Mouse (Mus musculus): ENCODE measurements at regions not wholly inside any gene's neighbourhood (a gene's known extent, or its start where the extent isn't known, plus 50 kb on each side); places are given as distances from the start of the nearest gene placed in this dataset.

GRCm38 (mm10) chr2:128368534-128369273, 222.3 kb upstream of the Spdye4c start:
- no peak for DNase-seq (ENCODE audit: extremely low spot score, low spot score)

DNA sequence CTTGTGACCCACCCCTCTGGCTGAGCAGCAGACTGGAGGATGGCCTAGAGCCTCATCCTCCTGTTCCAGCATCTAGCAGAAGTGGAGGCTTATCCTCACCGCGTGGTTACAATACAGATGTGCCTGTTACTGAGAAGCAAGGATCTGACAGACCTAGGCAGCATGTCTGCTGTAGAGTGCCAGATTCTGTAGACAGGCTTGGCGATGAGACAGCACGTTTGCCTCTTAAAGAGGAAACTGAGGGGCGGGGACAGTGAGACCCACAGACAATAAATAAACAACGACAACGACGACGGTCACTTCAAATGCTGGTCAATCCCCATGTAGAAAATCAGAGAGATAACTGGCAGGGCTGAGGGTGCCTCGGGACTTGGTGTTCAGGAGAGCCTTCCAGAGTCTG, 220.2 kb upstream of the Spdye4c start:
- DNase-seq (ENCODE audit: extremely low spot score, low spot score) = no peak

- DNase-seq (ENCODE audit: extremely low spot score, low spot score) = no peak
Observed at GRCm38 (mm10) chr2:128372204-128372603, 218.8 kb upstream of the Spdye4c start.

- DNase-seq (ENCODE audit: extremely low spot score, low spot score) = no peak
Observed at GRCm38 (mm10) chr2:128373363-128374252, 217.4 kb upstream of the Spdye4c start.

DNA sequence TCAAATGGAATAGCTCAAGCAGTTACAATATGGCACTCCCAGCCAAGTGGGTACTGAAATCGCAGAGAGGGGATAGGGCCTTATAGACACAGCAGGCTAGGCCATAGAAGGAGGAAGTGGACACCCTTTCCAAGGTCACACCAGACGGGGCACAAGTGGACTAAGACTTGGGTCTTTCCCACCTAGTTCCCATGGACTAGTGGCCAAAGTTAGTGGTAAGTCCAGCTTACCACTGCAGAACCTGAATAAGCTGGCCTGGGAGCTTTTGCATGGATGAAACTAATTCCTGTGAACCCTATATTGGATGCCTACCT, 216.8 kb upstream of the Spdye4c start:
- DNase-seq (ENCODE audit: extremely low spot score, low spot score) = no peak

GRCm38 (mm10) chr2:128374926-128375325, 216.1 kb upstream of the Spdye4c start:
- DNase-seq (ENCODE audit: extremely low spot score, low spot score) = no peak

DNA sequence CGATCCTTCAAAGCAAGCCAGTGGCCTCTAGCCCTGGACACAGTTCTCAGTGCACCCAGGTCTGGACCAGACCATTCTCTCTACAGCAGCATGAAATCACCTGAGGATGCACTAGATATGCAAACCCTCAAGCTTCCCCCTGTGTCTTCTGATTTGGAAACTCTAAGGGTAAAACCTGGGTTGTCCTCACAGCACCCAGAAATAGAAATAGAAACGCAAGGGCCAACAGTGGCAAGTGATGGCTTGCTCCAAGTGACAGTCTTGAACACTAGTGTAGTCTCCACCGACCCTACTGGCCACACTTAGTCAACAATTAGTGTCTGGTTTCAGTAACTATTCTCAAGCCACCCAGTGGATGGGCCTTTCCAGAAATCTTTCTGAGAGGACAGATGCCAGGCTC, 215.2 kb upstream of the Spdye4c start:
- DNase-seq (ENCODE audit: extremely low spot score, low spot score) = no peak

DNA sequence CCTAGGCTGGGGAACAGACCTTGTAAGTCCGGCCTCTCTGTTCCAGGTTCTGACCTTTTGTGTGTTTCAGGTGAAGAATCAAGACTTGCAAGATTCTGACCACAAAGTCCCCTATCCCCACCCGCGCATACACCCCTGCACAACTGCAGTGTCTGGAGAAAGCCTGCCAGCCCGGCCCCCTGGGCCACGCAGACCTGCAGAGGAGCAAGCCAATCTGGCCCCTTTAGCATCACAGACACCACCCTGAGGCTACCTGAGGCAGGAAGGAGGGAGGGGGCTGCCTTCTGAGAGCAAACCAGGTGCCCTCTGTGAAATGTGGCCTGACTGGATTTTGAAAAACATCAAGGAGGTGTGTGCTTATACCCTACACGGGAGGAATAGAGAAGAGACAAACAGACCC, 213.8 kb upstream of the Spdye4c start:
- DNase-seq (ENCODE audit: extremely low spot score, low spot score) = no peak

- DNase-seq (ENCODE audit: extremely low spot score, low spot score) = no peak
Observed at GRCm38 (mm10) chr2:128377680-128378079, 213.3 kb upstream of the Spdye4c start.

GRCm38 (mm10) chr2:128378456-128378855, 212.6 kb upstream of the Spdye4c start:
- DNase-seq (ENCODE audit: extremely low spot score, low spot score) = no peak

- DNase-seq (ENCODE audit: extremely low spot score, low spot score) = no peak
Observed at GRCm38 (mm10) chr2:128379151-128379550, 211.9 kb upstream of the Spdye4c start.

DNA sequence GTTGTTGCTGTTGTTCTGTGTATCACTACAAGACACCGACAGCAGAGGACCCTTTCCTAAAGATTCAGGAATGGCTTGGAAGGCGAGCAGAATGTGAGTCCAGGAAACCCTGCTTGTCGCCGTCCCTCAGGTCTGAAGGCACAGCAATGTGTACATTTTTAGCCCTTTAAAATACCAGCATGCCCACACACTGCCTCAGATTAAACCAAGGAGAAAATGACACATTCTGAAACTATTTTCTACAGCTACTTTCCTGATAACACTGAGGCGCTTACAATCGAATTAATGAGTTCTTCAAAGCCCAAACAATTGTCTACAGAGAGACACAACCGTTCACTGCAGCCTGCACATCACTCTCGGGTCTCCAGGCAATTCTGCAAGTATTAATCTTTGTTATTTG, 211.5 kb upstream of the Spdye4c start:
- DNase-seq (ENCODE audit: extremely low spot score, low spot score) = no peak

GRCm38 (mm10) chr2:128380581-128380980, 210.4 kb upstream of the Spdye4c start:
- DNase-seq (ENCODE audit: extremely low spot score, low spot score) = no peak

GRCm38 (mm10) chr2:128381684-128382205, 209.3 kb upstream of the Spdye4c start:
- no peak for DNase-seq (ENCODE audit: extremely low spot score, low spot score)

- DNase-seq (ENCODE audit: extremely low spot score, low spot score) = no peak
Observed at GRCm38 (mm10) chr2:128382473-128382872, 208.5 kb upstream of the Spdye4c start.

DNA sequence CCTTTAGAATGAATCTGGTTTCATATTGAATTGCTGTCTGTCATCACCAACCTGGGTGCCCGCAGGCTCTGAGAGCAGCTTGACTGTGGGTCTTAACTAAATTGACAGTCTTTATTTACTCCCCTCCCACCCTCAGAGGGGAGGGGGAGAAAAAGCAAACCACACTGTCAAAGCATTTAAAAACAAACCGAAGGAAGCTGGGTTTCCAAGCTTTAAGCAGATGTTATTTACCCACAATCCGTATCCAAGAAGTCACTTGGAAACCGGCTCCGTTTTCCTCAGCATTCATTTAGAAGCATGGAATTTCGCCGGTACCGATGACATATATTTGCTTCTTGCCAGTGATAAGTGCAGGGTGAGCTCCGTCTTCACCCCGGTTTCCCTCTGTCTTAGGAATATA, 206.4 kb upstream of the Spdye4c start:
- DNase-seq (ENCODE audit: extremely low spot score, low spot score) = no peak

DNA sequence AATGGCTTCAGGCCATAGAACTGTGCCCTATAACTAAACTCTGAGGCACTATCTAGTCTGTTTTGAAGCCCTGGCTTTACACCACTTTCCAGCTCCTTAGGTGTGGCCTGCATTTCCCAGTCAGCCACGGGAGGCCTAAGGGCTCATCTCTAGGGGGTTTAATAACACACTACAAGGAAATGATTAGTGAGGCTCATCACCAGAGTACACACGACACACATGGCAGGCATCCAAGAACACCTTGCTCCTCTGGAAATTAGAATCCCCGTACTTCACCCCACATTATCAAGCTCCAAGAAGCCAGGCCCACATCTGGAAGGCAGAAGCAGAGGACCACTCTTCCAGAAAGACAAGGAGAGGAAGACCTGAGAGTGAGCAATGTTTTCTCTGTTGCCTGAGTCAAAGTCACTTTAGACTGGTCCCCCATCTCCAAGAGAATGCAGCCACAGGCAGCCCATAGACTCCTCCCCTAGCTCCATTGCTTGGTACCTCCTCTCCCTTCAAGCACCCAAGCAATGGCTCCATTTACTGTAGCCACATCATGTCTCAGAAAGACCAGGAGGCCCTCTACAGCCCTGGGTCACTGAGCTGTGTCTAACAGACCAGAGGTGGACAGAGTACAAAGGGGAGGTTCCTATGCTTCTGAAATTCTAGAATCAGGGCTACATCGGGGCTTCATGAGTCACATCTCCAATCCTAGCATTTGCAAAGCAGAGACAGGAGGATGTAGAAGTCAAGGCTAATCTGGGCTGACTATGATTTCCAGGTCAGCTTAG, 204.0 kb upstream of the Spdye4c start:
- no peak for DNase-seq (ENCODE audit: extremely low spot score, low spot score)

DNA sequence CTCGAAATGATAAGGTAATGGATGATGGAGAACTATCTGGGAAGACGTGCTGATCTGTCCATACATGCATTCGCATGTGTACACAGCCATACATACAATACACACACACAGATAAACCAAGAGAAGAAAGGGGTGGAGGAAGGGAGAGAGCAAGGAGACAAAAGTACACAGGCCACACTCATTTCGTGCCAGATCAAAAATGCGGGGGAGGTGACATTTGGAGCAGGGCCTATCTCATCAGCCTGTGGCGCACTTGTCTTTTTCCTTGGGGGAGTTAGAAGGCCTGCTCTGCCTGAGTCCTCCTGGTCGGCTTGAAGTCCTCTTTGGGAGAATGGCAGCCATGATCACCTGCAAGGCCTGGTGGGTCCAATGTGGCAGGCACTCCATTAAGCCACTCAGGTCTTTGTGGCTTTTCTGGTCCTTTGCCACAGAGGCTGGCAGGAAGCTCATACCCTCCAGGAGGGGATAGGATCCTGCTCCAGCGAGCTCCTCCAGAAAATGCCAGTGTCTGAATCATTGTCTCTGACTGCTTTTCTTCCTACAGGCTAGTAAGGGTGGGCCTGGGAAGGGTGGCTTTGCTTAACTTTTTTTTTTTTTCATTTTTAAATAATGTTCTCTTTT, 203.0 kb upstream of the Spdye4c start:
- DNase-seq (ENCODE audit: extremely low spot score, low spot score) = no peak

DNA sequence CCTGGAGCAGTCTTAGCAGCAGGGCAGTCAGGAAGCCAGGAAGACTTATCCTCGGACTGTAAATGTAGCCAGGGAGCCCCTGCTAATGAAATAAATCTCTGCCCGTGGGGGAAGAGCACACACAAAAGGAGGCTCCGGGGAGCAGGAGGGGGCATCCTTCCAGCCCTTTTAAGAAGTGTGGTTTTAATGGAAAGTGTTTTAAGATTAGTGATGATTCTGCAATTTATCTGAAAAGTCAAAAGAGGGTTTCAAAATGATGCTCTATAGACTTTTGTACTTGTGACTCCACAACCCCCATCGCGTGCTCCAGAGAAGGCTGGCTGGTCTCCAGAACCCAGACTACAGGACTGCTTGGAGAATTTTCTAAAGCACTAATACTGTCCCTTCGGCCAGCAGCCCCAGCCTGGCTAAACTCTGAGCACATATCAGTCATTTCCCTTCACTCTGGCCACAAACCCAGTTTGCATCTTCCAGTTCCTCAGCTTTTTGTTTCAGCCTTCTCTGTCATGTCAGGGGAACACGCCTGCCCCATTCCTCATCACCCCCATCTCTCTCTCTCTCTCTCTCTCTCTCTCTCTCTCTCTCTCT, 202.0 kb upstream of the Spdye4c start:
- DNase-seq (ENCODE audit: extremely low spot score, low spot score) = no peak

DNA sequence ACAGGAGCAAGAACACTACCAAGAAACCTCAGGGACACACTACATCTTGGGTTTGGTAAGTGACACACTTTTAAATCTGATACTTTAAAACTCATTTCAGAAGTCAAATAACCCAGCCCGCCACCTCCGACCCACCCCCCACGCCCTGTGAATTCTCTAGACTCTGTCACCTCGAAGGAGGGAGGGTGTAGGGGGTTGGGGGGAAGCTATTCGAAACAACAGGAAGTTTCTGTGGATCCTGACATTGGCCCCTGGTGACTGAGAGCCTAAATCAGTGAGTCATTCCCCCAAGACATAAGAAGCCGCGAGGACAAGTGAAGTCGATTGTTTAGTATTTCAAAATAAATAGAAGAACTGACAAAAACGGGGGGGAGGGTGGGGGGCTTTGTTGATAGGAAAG, 198.7 kb upstream of the Spdye4c start:
- no peak for DNase-seq (ENCODE audit: extremely low spot score, low spot score)

DNA sequence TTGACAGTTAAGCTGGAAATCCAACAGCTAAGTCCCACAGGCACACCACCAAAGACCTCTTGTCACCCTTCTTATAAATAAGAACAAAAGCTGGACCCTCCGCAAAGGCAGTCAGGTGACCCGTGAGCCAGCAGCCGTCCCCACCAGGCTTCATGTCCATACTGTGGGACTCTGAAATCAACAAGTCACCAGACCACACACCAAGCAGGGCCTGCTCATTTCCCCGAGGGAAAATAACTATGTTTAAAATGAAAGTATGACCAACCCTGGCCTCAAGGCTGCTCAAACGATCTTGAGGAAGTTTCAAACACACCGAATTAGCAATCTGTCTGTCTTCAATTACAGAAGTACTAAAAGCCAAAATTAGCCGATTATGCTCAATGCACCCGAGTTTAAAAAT, 197.6 kb upstream of the Spdye4c start:
- DNase-seq (ENCODE audit: extremely low spot score, low spot score) = no peak
